In the genomic region with DNA sequence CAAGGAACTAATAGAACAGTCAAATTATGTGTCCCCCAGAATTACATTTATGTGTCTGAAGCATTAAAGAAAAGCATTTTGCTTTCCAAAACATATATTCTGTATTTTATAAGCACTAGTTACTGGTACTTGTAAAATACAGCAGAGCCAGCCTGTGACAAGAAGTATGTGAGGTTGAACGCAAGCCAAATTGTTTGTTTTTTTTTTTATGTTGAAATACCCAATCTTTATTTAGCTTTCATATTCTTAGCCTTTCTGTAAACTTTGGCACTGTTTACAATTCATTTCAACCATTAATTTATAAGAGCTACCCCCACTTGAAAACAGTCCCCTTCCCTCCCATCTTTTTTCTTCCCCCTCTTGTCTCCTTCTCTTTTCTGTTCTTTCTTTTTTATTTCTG, we compare ENCODE assay signal across 23 mouse cellular contexts. TPM values are rescaled to one million over a fixed set of nuclear protein-coding genes. Genes with fewer than 3 reads are reported as not detected.
DNase-seq lines count a peak whose midpoint lies in the region; ATAC-seq and TF ChIP-seq lines count a peak whose summit lies in the region.
"Had no signal": no experiment of that assay in that cellular context is flagged by ENCODE, and none has a peak within 500 bp of the region (broad histone marks: within the 10 kb centered on the region; RNA-seq: fewer than 3 reads in every experiment).

No protein-coding gene starts in this region.

- no peaks in the 10 kb centered on the region for H3K79me2 ChIP-seq in liver, adult 2 months (ENCODE audit: control insufficient read depth, insufficient read depth, low read length)

- TF ChIP-seq POLR2A in liver, adult 2 months (IDR thresholded peaks at IDR 0.05; ENCODE audit: extremely low read depth, insufficient read depth, low read length) = no peak

- no peak for TF ChIP-seq CTCF in liver, adult 2 months (IDR thresholded peaks at IDR 0.05; ENCODE audit: low read depth, low read length)

- H3K9ac ChIP-seq in liver, adult 2 months (ENCODE audit: low read depth, low read length) = no peak overlapping the region
- H3K9ac ChIP-seq in liver, embryonic 11.5 days (ENCODE audit: low read depth, low read length) = no peak overlapping the region
- no peak overlapping the region for H3K9ac ChIP-seq in lung, embryonic 16.5 days (ENCODE audit: low read length)
- H3K9ac ChIP-seq: embryonic facial prominence, embryonic 13.5 days; embryonic facial prominence, embryonic 15.5 days; forebrain, embryonic 12.5 days had no signal

- 31% methylated on average over 1 of the region's 1 CpGs for WGBS in liver, adult 2 months
- 80% methylated on average over 1 of the region's 1 CpGs for WGBS in liver, embryonic 11.5 days
- WGBS in lung, embryonic 16.5 days = 36% methylated on average over 1 of the region's 1 CpGs

- no peaks in the 10 kb centered on the region for H3K27me3 ChIP-seq in liver, adult 2 months (ENCODE audit: control insufficient read depth, insufficient read depth, low read length)
- no peaks in the 10 kb centered on the region for H3K27me3 ChIP-seq in liver, embryonic 11.5 days (replicated peaks; ENCODE audit: control insufficient read depth, insufficient read depth, low read length)
- H3K27me3 ChIP-seq in lung, embryonic 16.5 days (ENCODE audit: control insufficient read depth, insufficient read depth, low read depth, low read length) = no peaks in the 10 kb centered on the region
- H3K27me3 ChIP-seq: embryonic facial prominence, embryonic 13.5 days; embryonic facial prominence, embryonic 15.5 days; forebrain, embryonic 12.5 days; Patski had no signal

- H3K36me3 ChIP-seq in liver, adult 2 months (ENCODE audit: control insufficient read depth, insufficient read depth, low read length) = no peaks in the 10 kb centered on the region
- H3K36me3 ChIP-seq in liver, embryonic 11.5 days (ENCODE audit: control insufficient read depth, insufficient read depth, low read length) = no peaks in the 10 kb centered on the region
- no peaks in the 10 kb centered on the region for H3K36me3 ChIP-seq in lung, embryonic 16.5 days (ENCODE audit: control insufficient read depth, insufficient read depth, low read length)
- H3K36me3 ChIP-seq: embryonic facial prominence, embryonic 13.5 days; embryonic facial prominence, embryonic 15.5 days; forebrain, embryonic 10.5 days; forebrain, embryonic 12.5 days had no signal

- H3K4me2 ChIP-seq in liver, embryonic 11.5 days = no peak overlapping the region
- H3K4me2 ChIP-seq in lung, embryonic 16.5 days (ENCODE audit: low read depth, low read length) = no peak overlapping the region
- H3K4me2 ChIP-seq: embryonic facial prominence, embryonic 13.5 days; embryonic facial prominence, embryonic 15.5 days; forebrain, embryonic 12.5 days had no signal

- no peaks in the 10 kb centered on the region for H3K4me1 ChIP-seq in liver, adult 2 months (ENCODE audit: control insufficient read depth, insufficient read depth, low read length)
- H3K4me1 ChIP-seq in liver, embryonic 11.5 days (replicated peaks; ENCODE audit: control insufficient read depth, insufficient read depth, low read length) = no peaks in the 10 kb centered on the region
- H3K4me1 ChIP-seq in lung, embryonic 16.5 days (replicated peaks; ENCODE audit: control insufficient read depth, insufficient read depth, low read length) = no peaks in the 10 kb centered on the region
- H3K4me1 ChIP-seq: embryonic facial prominence, embryonic 13.5 days; embryonic facial prominence, embryonic 15.5 days; forebrain, embryonic 10.5 days; forebrain, embryonic 12.5 days had no signal

- no peaks in the 10 kb centered on the region for H3K9me3 ChIP-seq in liver, embryonic 11.5 days (ENCODE audit: control insufficient read depth, low read length)
- H3K9me3 ChIP-seq in lung, embryonic 16.5 days (ENCODE audit: control insufficient read depth, low read length) = no peaks in the 10 kb centered on the region
- H3K9me3 ChIP-seq: embryonic facial prominence, embryonic 13.5 days; embryonic facial prominence, embryonic 15.5 days; forebrain, embryonic 10.5 days; forebrain, embryonic 12.5 days had no signal

- H3K4me3 ChIP-seq in liver, adult 2 months (ENCODE audit: insufficient read depth, low read depth, low read length) = no peak overlapping the region
- H3K4me3 ChIP-seq in liver, embryonic 11.5 days (ENCODE audit: low read depth, low read length) = no peak overlapping the region
- H3K4me3 ChIP-seq in lung, embryonic 16.5 days (ENCODE audit: low read length) = no peak overlapping the region
- H3K4me3 ChIP-seq: embryonic facial prominence, embryonic 13.5 days; embryonic facial prominence, embryonic 15.5 days; erythroblast, embryonic 14.5 days; forebrain, embryonic 10.5 days; forebrain, embryonic 12.5 days had no signal

- no peak overlapping the region for H3K27ac ChIP-seq in liver, adult 2 months (replicated peaks; ENCODE audit: insufficient read depth, low read depth, low read length)
- H3K27ac ChIP-seq in liver, embryonic 11.5 days (ENCODE audit: low read depth, low read length) = no peak overlapping the region
- H3K27ac ChIP-seq in lung, embryonic 16.5 days (ENCODE audit: low read length) = no peak overlapping the region
- H3K27ac ChIP-seq: embryonic facial prominence, embryonic 13.5 days; embryonic facial prominence, embryonic 15.5 days; forebrain, embryonic 10.5 days; forebrain, embryonic 12.5 days had no signal

- ATAC-seq in liver, embryonic 11.5 days (replicated peaks; ENCODE audit: low FRiP score) = no peak
- 0 out of 2 replicates have a peak, but pooled peaks have one; percentile 20 for ATAC-seq in lung, embryonic 16.5 days (ENCODE audit: low read depth)
- ATAC-seq in activated CD4-positive, CD25-positive, alpha-beta regulatory T cell, adult 4 months = no peak
- ATAC-seq: forebrain, embryonic 14.5 days; forebrain, embryonic 16.5 days; Patski had no signal

- DNase-seq in liver, adult 2 months (ENCODE audit: extremely low read depth, low read depth, low spot score) = peak; percentile 23
- no peak for DNase-seq in liver, embryonic 11.5 days (ENCODE audit: low spot score)
- no peak for DNase-seq in lung, postnatal 10 days
- DNase-seq in NIH3T3 (ENCODE audit: low read depth) = peak; percentile 13
- DNase-seq in adipocyte (ENCODE audit: low spot score) = peak; percentile 55
- DNase-seq: adrenal gland, adult 8-10 months; adrenal gland, postnatal 14 days; adrenal gland, postnatal 36 days; cerebellum, adult 11-12 months; cerebellum, adult 2 months; cerebellum, adult 9-10 months; cerebellum, postnatal 10 days; cerebellum, postnatal 25 days had no signal

RNA-seq across cellular contexts. Expression of gene Uxs1, which starts 28.0 kb away (rescaled TPM):
- total RNA-seq in liver, adult 2 months (2014; rRNA removed) = 8.5 and 8.9 TPM in 2 replicates
- 6.7 and 9.5 TPM in 2 replicates for polyA plus RNA-seq in liver, adult 2 months (2012; rRNA removed)
- polyA plus RNA-seq in liver, embryonic 11.5 days (2014; fragmentation: Nextera tagmentation; extraction: Ambion mirVana) = 15.3 and 18.0 TPM in 2 replicates
- polyA plus RNA-seq in lung, embryonic 16.5 days (2015; fragmentation: Nextera tagmentation; extraction: Ambion mirVana) = 25.6 and 28.6 TPM in 2 replicates
- 10 to 100 TPM; 15.5 to 20.8 TPM for polyA plus RNA-seq in activated CD4-positive, CD25-positive, alpha-beta regulatory T cell, adult 4 months (2017; shearing (Covaris generic))

Comparison
In these comparisons a context has a peak if more than half of its experiments do, and no peak if none do; other contexts are left out.
1. DNase-seq: peak in liver, adult 2 months (single experiment), NIH3T3 (single experiment) and adipocyte (single experiment); none in liver, embryonic 11.5 days (single experiment) and lung, postnatal 10 days (single experiment).